Mouse (Mus musculus) NIH3T3 (cell line): ENCODE data around the gene Rae1.

Source experiments
- DNase-seq: peaks from one replicate; pipeline ENCODE4 v3.0.0-alpha.2; 2012; ENCODE audit warnings: low read depth

Rae1 gene

GRCm38 (mm10) chr2:173027169-173027823 lies 27.4 kb downstream of the Rae1 start:
- DNase-seq: no peak

- DNase-seq: peak; percentile 71
Observed at GRCm38 (mm10) chr2:173027824-173028495, 28.0 kb downstream of the Rae1 start.

GRCm38 (mm10) chr2:173028508-173029031 lies 28.7 kb downstream of the Rae1 start:
- DNase-seq: no peak

GRCm38 (mm10) chr2:173030591-173031338 lies 30.8 kb downstream of the Rae1 start:
- DNase-seq: no peak

GRCm38 (mm10) chr2:173033531-173033930 lies 33.6 kb downstream of the Rae1 start:
- no peak for DNase-seq

- DNase-seq: no peak
Observed at GRCm38 (mm10) chr2:173034998-173035397, 35.1 kb downstream of the Rae1 start.

- no peak for DNase-seq
Observed at GRCm38 (mm10) chr2:173035653-173036052, 35.7 kb downstream of the Rae1 start.

GRCm38 (mm10) chr2:173036055-173036454 lies 36.1 kb downstream of the Rae1 start:
- DNase-seq: no peak

GRCm38 (mm10) chr2:173036611-173037010 lies 36.7 kb downstream of the Rae1 start:
- no peak for DNase-seq

- no peak for DNase-seq
Observed at GRCm38 (mm10) chr2:173037347-173037746, 37.4 kb downstream of the Rae1 start.

GRCm38 (mm10) chr2:173037827-173038607 lies 38.1 kb downstream of the Rae1 start:
- no peak for DNase-seq

GRCm38 (mm10) chr2:173039041-173039440 lies 39.1 kb downstream of the Rae1 start:
- no peak for DNase-seq

GRCm38 (mm10) chr2:173040803-173041202 lies 40.9 kb downstream of the Rae1 start:
- DNase-seq: no peak

GRCm38 (mm10) chr2:173041242-173041641 lies 41.3 kb downstream of the Rae1 start:
- DNase-seq: no peak

GRCm38 (mm10) chr2:173041893-173042292 lies 42.0 kb downstream of the Rae1 start:
- no peak for DNase-seq

- no peak for DNase-seq
Observed at GRCm38 (mm10) chr2:173042504-173043162, 42.7 kb downstream of the Rae1 start.

- DNase-seq: no peak
Observed at GRCm38 (mm10) chr2:173044198-173044970, 44.5 kb downstream of the Rae1 start.

- no peak for DNase-seq
Observed at GRCm38 (mm10) chr2:173046582-173047297, 46.8 kb downstream of the Rae1 start.

GRCm38 (mm10) chr2:173047471-173047870 lies 47.6 kb downstream of the Rae1 start:
- no peak for DNase-seq
